Mouse (Mus musculus) common myeloid progenitor, adult 5-6 weeks (primary cell): ENCODE results near the gene Med23. TPM values are rescaled to one million over a fixed set of nuclear protein-coding genes. Genes with fewer than 3 reads are reported as not detected.
A peak's percentile ranks its signal among the peaks of the same experiment; 100 is the strongest.

Source experiments
- ATAC-seq: replicated peaks from 2 replicates; pipeline ENCODE4 v1.8.0; 2016; ENCODE audit warnings: low read depth, mild to moderate bottlenecking, moderate TSS enrichment, inconsistent platforms; ENCODE audit not compliant: poor library complexity, severe bottlenecking
- total RNA-seq: library from RNA; stranded (forward); fragments of 200-1000, 187-1606 nt; gene quantifications from 2 replicates; pipeline ENCODE4 v1.2.3, GENCODE M21; 2017

Med23 gene
- total RNA-seq, 1 experiment from 2014 or later = 27.5 TPM

DNA sequence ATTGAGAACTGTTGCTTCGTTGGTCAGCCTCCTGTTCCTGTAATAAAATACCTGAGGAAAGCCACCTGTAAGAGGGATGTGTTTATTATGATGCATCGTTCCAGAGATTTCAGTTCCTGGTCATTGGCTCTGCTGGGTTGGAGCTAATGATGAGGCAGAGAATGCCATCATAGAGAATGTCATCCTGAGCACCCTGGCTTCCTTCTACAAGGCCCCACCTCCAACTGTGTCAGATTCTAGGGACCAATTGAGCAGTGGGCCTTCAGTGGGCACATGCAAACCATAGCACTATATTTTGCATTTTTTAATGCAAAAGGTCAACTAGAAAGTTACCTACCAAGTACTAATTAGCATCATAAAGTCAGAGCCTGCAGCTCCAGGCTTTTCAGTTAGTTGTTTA lies 6.6 kb upstream of the Med23 start:
- ATAC-seq = no peak

GRCm38 (mm10) chr10:24864434-24864833 lies 5.4 kb upstream of the Med23 start:
- no peak for ATAC-seq

- ATAC-seq = no peak
These were observed 3.8 kb downstream of the Med23 start for GRCm38 (mm10) chr10:24873624-24874023.

DNA sequence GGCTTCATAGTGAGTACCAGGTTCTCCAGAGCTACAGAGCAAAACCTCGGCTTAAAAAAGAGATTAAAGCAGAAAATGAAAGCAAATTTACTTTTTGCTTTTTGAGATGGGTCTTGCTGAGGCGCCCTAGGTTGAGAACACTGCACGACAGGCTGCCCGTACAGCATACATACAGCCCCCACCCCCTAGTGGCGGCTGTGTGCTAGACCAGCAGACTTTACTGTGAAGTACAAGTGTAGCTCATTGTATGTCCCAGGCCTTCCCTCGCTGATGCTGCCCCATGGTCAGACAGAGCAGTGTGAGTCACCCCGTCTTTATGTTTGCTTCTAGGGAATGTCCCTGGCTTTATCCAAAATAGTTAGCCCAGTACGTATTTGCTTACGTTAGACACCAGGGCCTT lies 16.2 kb downstream of the Med23 start:
- ATAC-seq = peak; percentile 74

GRCm38 (mm10) chr10:24888343-24888742 lies 18.6 kb downstream of the Med23 start:
- ATAC-seq = no peak

GRCm38 (mm10) chr10:24895927-24896326 lies 26.1 kb downstream of the Med23 start:
- ATAC-seq = no peak

DNA sequence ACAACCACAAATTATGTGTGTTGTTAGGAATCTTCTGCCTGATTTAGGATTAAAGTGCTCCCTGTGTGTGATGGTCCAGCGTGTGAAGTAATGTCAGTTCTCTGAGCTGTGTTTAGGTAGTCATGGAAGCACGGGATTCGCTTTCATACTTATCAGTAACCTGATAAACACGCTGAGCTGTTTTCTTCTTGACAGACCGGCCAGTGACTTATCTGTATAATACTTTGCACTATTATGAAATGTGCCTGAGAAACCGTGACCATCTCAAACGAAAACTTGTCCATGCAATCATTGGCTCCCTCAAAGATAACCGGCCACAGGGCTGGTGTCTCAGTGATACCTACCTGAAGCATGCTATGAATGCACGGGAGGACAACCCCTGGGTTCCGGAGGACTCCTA lies 35.8 kb downstream of the Med23 start:
- no peak for ATAC-seq

DNA sequence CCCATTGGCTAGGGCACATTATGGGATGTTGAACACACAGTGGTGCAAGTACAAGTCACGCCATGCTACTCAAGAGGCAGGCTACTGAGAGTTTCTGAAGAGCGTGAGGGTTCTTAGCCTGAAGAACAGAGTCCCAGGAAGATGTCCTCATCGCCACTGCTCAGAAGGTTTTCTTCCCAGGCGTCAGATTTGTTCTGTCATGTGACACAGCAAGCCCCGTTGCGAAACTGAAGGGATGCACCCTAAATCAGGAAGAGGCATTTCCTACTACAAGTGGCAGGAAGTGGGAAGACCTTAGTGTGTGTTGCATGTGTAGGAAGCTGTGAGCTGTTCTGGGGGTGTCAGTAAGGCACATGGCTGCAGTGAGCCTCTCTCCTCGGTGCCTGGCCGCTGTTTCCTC lies 41.4 kb downstream of the Med23 start:
- ATAC-seq = peak; percentile 81

GRCm38 (mm10) chr10:24912576-24912975 lies 42.8 kb downstream of the Med23 start:
- no peak for ATAC-seq

GRCm38 (mm10) chr10:24915486-24915885 lies 45.7 kb downstream of the Med23 start:
- ATAC-seq = no peak

- ATAC-seq = no peak
These were observed 53.2 kb downstream of the Med23 start for GRCm38 (mm10) chr10:24922977-24923376.

- ATAC-seq = no peak
These were observed 54.5 kb downstream of the Med23 start for GRCm38 (mm10) chr10:24924296-24924695.

DNA sequence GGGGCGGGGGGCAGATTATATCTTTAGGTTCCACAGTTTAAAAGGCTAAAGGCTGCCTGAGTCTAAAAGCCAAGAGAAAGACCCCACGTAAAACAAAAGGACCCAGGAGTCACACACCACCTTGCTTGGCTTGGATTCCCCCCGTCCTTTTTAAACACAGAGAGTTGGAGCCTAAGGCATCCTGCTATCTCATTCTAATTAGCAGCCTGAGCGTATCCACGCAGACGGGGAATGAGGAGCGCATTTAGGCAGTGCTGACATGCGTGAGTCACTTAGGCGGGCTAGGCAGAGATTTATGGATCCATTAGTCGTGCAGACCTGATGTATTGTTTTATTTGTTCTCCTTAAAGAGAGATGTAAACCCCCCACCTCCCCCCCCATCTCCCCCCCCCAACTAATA lies 56.6 kb downstream of the Med23 start:
- ATAC-seq = no peak

GRCm38 (mm10) chr10:24926962-24927720 lies 57.4 kb downstream of the Med23 start, which contains the start of gene Arg1:
Gene Arg1 (minus strand): TSS chr10:24927484.
- ATAC-seq = no peak

GRCm38 (mm10) chr10:24928072-24928471 lies 58.3 kb downstream of the Med23 start:
- ATAC-seq = peak; percentile 64

GRCm38 (mm10) chr10:24930143-24930542 lies 60.4 kb downstream of the Med23 start:
- peak; percentile 52; the same call in 1 of the 2 replicates for ATAC-seq

DNA sequence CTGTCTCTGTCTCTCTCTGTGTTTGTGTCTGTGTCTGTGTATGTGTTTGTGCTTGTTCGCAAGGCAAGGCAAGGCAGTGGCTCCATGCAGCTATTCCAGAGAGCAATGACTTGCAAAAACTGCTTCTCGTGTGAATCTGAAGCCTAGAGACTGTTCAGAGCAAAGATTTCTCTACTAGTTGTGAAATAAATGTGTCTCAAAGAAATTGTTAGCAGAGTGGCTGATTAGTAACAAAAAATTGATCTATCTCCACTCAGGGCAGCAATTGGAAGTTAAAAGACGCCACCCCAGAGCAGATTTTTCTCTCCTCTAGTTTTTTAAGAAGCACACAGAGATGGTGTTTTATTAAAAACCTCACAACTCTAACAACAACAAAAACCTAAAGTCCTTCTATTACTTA lies 78.1 kb downstream of the Med23 start:
- ATAC-seq = no peak

DNA sequence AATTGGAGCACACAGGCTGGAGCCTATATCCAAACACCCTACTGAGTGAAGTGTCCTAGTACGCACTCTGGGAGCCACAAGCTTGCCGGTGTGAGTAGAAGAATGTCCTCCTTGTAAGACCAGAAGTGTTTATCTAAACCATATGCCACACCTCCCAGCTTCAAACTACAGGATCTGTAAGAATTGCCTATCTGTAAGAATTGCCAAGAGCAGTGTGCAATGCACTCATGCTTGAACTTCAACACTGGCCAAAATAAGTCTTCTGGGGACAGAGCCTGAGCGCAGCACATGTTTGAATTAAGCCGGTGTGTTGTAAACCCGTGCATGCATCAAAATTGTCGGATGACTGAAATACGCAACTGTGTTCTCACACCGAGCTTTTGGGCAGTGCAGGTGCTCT lies 78.5 kb downstream of the Med23 start:
- ATAC-seq = no peak

DNA sequence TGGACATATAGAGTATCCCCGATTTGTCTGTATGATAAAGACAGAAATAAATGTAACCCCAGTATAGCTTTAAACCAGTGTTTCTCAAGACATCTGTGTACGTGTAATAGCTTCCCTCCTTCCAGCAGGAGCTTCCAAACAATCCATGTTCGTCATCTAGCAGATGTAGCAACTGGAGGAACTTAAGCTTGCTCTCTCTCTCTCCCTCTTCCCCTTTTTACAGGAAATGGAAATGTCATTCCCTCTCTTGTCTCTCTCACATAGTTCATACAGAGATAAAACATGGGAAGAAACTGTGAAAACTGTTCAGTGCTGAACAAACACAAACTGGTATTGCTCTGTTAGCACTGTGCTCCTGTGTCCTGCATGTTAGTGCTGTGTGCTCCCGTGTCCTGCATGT lies 80.4 kb downstream of the Med23 start:
- ATAC-seq = 0 out of 2 replicates have a peak, but pooled peaks have one; percentile 42

- no peak for ATAC-seq
These were observed 81.8 kb downstream of the Med23 start for GRCm38 (mm10) chr10:24951575-24951974.

GRCm38 (mm10) chr10:24952549-24952948 lies 82.8 kb downstream of the Med23 start:
- no peak for ATAC-seq

GRCm38 (mm10) chr10:24953876-24954275 lies 84.1 kb downstream of the Med23 start:
- ATAC-seq = peak; percentile 47; the same call in 1 of the 2 replicates
